Mouse (Mus musculus) ES-Bruce4 (cell line): ENCODE measurements at regions not wholly inside any gene's neighbourhood (a gene's known extent, or its start where the extent isn't known, plus 50 kb on each side); places are given as distances from the start of the nearest gene placed in this dataset.

Experiments
- H3K27ac ChIP-seq: 2 replicates; pipeline ENCODE4 v1.5.1; 2012; ENCODE audit warnings: low read length, inconsistent platforms; ENCODE audit not compliant: insufficient read depth
- H3K27me3 ChIP-seq: 2 replicates; pipeline ENCODE4 v1.6.1; 2012; ENCODE audit warnings: mild to moderate bottlenecking, low read length, inconsistent platforms; ENCODE audit not compliant: control insufficient read depth, poor library complexity, insufficient read depth, severe bottlenecking
- H3K36me3 ChIP-seq: 2 replicates; pipeline ENCODE4 v1.6.1; 2012; ENCODE audit warnings: inconsistent platforms, mild to moderate bottlenecking, low read length, moderate library complexity; ENCODE audit not compliant: control insufficient read depth, poor library complexity, insufficient read depth, severe bottlenecking
- H3K4me1 ChIP-seq: one replicate; pipeline ENCODE4 v1.8.1; 2011; ENCODE audit warnings: low read length; ENCODE audit not compliant: control insufficient read depth, insufficient read depth
- H3K4me3 ChIP-seq: 2 replicates; pipeline ENCODE4 v1.5.1; 2011; ENCODE audit warnings: low read depth, mild to moderate bottlenecking, low read length
- H3K9ac ChIP-seq: 2 replicates; pipeline ENCODE4 v1.6.1; 2012; ENCODE audit warnings: low read depth, mild to moderate bottlenecking, inconsistent platforms; ENCODE audit not compliant: poor library complexity, severe bottlenecking
- H3K9me3 ChIP-seq: replicated peaks from 2 replicates; pipeline ENCODE4 v1.6.1; 2012; ENCODE audit warnings: mild to moderate bottlenecking, low read length, inconsistent platforms; ENCODE audit not compliant: control insufficient read depth, poor library complexity, insufficient read depth, severe bottlenecking
- CTCF ChIP-seq: IDR thresholded peaks from one replicate; pipeline ENCODE4 v1.8.1; 2011; ENCODE audit warnings: low read depth, low read length
- EP300 ChIP-seq: IDR thresholded peaks from 2 replicates; pipeline ENCODE4 v1.6.1; 2011; ENCODE audit warnings: low read depth, low read length; ENCODE audit not compliant: insufficient read depth
- POLR2A ChIP-seq: IDR thresholded peaks from one replicate; pipeline ENCODE4 v1.8.1; 2011; ENCODE audit warnings: low read length; ENCODE audit not compliant: insufficient read depth

- TF ChIP-seq POLR2A: no peak
- no peak for TF ChIP-seq CTCF
- no peak for TF ChIP-seq EP300
- H3K4me3 ChIP-seq: no peak overlapping the region
Measured at GRCm38 (mm10) chr3:140952111-140952800, 259.9 kb downstream of the Pdha2 start.

GRCm38 (mm10) chr3:140951024-140951423, 261.1 kb downstream of the Pdha2 start:
- Histone ChIP-seq H3K9me3 (no peaks in the 10 kb centered on the region), H3K27ac (no peak overlapping the region), H3K4me3 (no peak overlapping the region), H3K36me3 (no peaks in the 10 kb centered on the region), H3K27me3 (no peaks in the 10 kb centered on the region), H3K9ac (no peak overlapping the region), H3K4me1 (no peaks in the 10 kb centered on the region)
- TF ChIP-seq POLR2A (no peak), EP300 (no peak), CTCF (no peak)

More at GRCm38 (mm10) chr3:140952111-140952800, 259.9 kb downstream of the Pdha2 start:
- Histone ChIP-seq H3K27ac (no peak overlapping the region), H3K9me3 (no peaks in the 10 kb centered on the region), H3K27me3 (no peaks in the 10 kb centered on the region), H3K36me3 (no peaks in the 10 kb centered on the region), H3K9ac (no peak overlapping the region), H3K4me1 (no peaks in the 10 kb centered on the region)

DNA sequence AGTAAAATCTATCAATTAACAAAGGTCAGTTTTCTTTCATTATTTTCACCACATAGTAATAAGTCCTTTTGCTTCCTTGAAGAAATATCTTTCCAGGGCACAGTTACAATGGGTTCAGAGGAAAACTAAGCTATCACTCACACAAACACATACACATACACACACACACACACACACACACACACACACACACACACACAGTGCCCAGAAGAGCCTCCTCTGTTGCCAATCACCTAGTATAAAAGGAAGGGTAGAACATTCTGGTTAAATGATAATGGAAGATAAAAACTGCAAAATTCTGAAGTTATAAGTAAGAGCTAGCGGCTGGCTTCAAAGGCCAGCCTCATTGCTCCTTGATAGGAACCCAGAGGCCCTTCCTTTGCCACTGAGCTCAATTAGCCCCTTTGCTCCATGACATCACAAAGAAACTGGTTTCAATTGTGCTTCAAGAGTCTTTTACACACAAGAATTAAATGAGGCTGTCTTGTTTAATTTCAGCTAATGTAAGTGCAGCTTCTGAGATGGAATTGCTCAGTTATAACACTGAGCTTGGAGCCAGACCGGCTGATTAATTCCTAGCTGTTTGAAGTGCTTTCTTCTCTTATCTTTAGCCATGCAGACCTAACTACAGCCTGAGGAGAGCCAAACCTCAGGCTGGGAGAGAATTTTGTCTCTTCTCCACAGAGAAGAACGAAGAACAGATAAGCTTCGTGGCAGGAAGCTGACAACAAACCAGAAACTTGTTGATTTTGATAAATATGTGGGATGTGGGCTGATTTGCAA, 262.1 kb downstream of the Pdha2 start:
- H3K36me3 ChIP-seq: no peaks in the 10 kb centered on the region
- H3K9me3 ChIP-seq: no peaks in the 10 kb centered on the region
- TF ChIP-seq EP300 (no peak), CTCF (no peak), POLR2A (no peak)
- no peak overlapping the region for H3K27ac ChIP-seq
- no peaks in the 10 kb centered on the region for H3K4me1 ChIP-seq
- H3K4me3 ChIP-seq: no peak overlapping the region
- H3K9ac ChIP-seq: no peak overlapping the region
- no peaks in the 10 kb centered on the region for H3K27me3 ChIP-seq

- no peaks in the 10 kb centered on the region for H3K4me1 ChIP-seq
- TF ChIP-seq CTCF (no peak), POLR2A (no peak), EP300 (no peak)
- no peaks in the 10 kb centered on the region for H3K36me3 ChIP-seq
- no peak overlapping the region for H3K27ac ChIP-seq
- no peaks in the 10 kb centered on the region for H3K9me3 ChIP-seq
- H3K4me3 ChIP-seq: no peak overlapping the region
- H3K27me3 ChIP-seq: no peaks in the 10 kb centered on the region
- H3K9ac ChIP-seq: no peak overlapping the region
Measured at GRCm38 (mm10) chr3:140942450-140942849, 269.7 kb downstream of the Pdha2 start.

GRCm38 (mm10) chr3:140941898-140942297, 270.3 kb downstream of the Pdha2 start:
- Histone ChIP-seq H3K27me3 (no peaks in the 10 kb centered on the region), H3K4me3 (no peak overlapping the region), H3K4me1 (no peaks in the 10 kb centered on the region), H3K9me3 (no peaks in the 10 kb centered on the region), H3K9ac (no peak overlapping the region), H3K27ac (no peak overlapping the region), H3K36me3 (no peaks in the 10 kb centered on the region)
- no peak for TF ChIP-seq CTCF
- no peak for TF ChIP-seq EP300
- no peak for TF ChIP-seq POLR2A

DNA sequence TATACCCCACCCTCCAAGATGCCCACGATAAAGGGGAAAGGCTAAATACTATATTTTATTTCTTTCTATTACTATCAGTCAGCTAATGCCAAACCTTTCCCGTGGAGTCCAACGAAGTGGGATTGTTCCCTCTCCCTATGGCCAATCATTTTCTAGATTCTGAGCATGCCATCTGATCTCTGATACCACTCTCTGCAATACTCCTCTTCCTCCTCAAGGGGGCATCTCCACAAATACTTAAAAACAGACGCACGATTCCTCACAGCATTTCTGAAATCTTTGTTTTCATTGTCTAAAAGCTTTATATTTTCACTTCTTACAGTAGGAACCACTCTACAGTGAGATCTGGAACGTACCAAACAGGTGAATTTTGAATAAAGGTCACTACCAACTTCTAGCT, 270.8 kb downstream of the Pdha2 start:
- no peak overlapping the region for H3K9ac ChIP-seq
- H3K36me3 ChIP-seq: no peaks in the 10 kb centered on the region
- no peak overlapping the region for H3K4me3 ChIP-seq
- H3K9me3 ChIP-seq: no peaks in the 10 kb centered on the region
- TF ChIP-seq EP300 (no peak), POLR2A (no peak), CTCF (no peak)
- no peak overlapping the region for H3K27ac ChIP-seq
- H3K4me1 ChIP-seq: no peaks in the 10 kb centered on the region
- no peaks in the 10 kb centered on the region for H3K27me3 ChIP-seq
